Mouse (Mus musculus): ENCODE results near the gene Dera. TPM values are rescaled to one million over a fixed set of nuclear protein-coding genes. Genes with fewer than 3 reads are reported as not detected.

Dera gene
- total RNA-seq, 2 experiments from 2014 or later = 6.5 to 7.8 TPM

GRCm38 (mm10) chr6:137756310-137756709 is 2.0 kb downstream of the Dera start:
- no peak for DNase-seq (ENCODE audit: low spot score)

GRCm38 (mm10) chr6:137757891-137758290 is 3.5 kb downstream of the Dera start:
- DNase-seq (ENCODE audit: low spot score) = no peak

DNA sequence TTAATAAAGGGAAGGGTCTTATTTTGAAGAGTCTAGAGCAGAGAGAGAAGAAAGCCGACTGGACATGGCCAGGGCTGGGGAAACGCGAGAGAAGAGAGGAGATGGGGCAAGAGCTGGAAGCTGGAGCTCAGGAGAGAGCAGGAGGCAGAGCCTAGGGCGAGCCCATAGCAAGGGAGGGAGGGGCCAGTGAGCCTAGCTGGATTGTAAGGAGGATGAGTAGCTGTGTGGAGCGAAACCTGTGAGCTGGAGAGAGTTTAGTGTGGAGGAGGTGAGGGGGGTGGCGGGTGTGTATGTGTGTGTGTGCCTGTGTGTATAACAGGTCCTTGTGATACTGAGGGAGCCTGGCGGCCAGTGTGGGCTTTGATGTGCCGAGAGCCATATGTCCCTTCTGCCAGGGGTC is 5.3 kb downstream of the Dera start:
- no peak for DNase-seq (ENCODE audit: low spot score)

GRCm38 (mm10) chr6:137760966-137761365 is 6.6 kb downstream of the Dera start:
- DNase-seq (ENCODE audit: low spot score) = no peak

DNA sequence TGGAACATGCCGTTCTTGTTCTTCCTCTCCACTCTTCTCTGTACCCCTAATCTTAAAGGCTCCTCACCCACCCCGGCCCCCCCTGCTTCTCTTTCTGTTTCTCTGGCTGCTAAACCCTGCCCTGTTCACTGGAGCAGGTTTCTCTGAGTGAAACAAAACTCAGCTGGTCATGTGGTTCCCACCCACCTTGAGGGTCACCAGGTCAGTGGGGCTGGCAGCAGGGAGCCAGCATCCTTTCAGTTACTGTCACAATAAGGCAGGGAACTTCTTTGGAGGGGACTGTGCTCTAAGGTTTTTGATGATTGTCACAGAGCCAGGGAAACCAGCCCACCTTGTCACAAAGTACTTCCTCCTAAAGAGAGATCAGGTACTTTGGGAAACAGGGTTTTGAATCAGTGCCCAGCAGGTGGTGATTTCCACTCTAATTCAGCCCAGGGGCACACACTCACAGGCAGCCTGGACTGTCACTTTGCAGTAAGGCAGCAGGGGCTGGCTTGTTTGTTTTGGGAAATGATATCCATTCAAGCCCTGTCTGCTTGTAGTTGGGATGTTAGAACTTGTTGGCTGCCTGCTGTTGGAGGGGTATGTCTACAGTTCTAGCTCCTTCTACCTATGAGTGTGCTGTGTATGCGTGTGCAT is 10.3 kb downstream of the Dera start:
- DNase-seq (ENCODE audit: low spot score) = no peak

- no peak for DNase-seq (ENCODE audit: low spot score)
Measured at GRCm38 (mm10) chr6:137766177-137766576, 11.8 kb downstream of the Dera start.

DNA sequence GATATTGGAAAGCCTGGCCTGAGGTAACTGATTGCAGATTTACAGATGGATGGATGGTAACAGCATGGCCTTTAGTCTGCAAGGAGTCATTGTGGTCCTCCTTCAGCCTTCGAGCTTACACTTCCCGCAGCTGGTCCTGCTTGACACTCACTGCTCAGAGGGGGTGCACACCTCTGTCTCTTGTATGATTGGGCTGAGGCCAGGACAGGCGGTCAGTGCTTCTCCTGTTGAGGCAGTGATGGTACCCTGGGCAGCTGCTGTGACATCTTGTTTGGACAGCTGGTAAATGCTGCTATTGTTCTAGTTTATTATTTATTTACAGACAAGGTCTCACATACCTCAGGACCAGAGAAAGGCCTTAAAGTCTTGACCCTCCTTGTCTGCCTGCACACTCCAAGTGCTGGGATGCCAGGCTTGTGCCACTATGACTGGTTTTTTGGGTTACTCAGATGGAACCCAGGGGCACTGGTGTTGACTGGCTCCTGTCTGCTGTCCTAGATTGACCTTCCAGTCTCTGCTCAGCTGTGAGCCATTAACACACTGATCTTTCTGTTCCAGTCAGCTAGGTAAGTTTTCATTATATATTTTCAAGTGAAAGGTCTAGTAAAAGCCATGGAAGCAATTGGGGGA is 17.4 kb downstream of the Dera start:
- DNase-seq (ENCODE audit: low spot score) = no peak

- no peak for DNase-seq (ENCODE audit: low spot score)
Measured at GRCm38 (mm10) chr6:137772918-137773636, 18.7 kb downstream of the Dera start.

GRCm38 (mm10) chr6:137773637-137774028 is 19.3 kb downstream of the Dera start:
- no peak for DNase-seq (ENCODE audit: low spot score)

- no peak for DNase-seq (ENCODE audit: low spot score)
Measured at GRCm38 (mm10) chr6:137774166-137774565, 19.8 kb downstream of the Dera start.

- DNase-seq (ENCODE audit: low spot score) = no peak
Measured at GRCm38 (mm10) chr6:137775159-137775558, 20.8 kb downstream of the Dera start.

DNA sequence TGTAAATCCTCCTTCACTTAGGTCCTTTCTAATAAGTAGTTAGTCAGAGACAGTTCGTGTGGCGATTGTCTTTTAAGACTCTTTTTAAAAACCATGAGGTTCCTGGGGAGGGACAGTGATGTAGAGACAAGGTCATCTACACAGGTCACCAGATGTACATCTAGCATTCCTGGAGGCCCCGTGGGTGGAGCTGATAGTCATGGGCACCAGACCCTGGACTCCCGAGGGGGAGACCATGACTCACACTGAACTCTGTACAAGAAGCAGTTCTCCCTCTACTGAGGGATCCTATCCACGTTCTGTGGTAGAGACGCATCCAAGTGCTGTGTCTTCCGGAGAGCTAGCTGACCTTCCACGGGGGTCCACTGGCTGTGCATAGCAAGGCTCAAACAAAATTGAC is 22.6 kb downstream of the Dera start:
- DNase-seq (ENCODE audit: low spot score) = no peak

DNA sequence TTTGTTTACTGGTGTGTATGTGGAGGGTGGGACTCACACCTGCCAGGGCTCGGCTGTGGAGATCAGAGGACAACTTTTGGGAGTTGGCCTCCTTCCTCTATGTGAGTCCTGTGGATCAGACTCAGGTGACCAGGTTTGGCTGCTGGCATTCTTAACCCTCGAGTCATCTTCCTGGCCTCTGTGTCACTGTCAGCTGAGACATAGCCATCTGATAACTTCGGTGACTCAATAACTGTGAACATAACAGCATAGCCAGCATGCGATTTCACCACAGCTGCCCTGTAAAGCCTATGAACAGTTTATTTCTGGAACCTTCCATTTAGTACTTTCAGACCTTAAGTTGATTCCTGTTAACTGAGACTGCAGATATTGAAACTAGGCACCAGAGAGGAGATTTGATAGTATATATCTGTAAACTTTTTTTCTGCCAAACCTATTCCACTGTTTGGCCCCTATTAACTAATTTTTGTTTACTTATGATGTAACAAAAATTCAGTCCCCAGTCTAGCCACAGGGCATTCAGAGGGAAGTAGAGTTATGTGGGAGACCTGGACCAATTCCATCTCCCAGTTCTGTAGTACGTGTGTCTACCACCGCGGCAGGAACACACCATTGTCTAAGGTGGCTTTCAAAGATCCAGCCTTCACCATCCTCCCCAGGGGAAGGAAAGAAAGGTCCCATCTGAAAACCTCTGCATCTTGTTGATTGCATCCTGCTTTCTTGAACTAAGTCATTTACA is 29.7 kb downstream of the Dera start:
- DNase-seq (ENCODE audit: low spot score) = no peak

DNA sequence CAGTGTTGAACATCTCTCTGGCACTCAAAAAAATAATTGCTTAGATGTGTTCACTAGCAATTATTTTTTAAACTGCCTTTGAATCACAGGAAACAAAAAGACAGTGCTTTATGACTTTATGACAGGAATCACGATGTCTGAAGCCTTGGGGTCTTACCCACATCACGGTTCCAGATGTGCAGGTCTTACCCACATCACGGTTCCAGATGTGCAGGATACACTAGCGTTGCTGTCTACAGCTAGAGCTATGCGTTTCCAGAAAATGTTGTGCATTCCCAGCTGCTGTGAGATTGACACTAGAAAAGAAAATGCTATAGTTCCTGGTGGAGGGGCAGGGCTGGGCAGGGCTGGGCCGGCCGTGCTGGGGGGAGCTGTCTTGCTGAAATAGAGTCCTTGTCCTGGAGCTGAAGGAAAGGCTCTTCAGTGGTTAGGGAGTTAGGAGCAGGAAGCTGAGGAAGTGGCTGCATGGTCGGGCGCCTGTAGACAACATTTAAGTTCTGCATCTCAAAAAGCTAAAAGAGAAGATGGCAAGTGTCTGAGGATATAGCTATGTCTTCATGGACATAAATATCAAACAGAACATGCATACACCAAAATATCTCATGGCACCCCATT is 34.7 kb downstream of the Dera start:
- no peak for DNase-seq (ENCODE audit: low spot score)

DNA sequence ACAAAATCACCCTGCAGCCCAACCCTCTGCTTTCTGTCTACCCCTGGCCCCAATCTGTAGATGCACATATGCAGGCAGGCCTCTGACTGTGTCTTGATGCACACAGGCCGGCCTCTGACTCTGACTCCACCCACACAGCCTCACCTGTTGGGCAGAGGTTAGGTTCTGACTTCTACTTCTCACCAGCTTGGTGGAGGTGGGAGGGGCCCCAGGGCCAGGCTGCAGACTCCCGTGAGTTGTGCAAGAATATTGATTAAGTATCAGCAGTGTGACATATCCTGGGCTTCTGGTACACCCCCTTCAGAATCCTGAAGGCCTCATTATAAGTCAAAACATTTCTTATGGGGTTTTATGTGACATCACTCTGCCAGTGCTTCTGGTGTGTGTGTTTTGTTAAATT is 35.3 kb downstream of the Dera start:
- no peak for DNase-seq (ENCODE audit: low spot score)

- DNase-seq (ENCODE audit: low spot score) = no peak
Measured at GRCm38 (mm10) chr6:137795494-137795893, 41.1 kb downstream of the Dera start.

DNA sequence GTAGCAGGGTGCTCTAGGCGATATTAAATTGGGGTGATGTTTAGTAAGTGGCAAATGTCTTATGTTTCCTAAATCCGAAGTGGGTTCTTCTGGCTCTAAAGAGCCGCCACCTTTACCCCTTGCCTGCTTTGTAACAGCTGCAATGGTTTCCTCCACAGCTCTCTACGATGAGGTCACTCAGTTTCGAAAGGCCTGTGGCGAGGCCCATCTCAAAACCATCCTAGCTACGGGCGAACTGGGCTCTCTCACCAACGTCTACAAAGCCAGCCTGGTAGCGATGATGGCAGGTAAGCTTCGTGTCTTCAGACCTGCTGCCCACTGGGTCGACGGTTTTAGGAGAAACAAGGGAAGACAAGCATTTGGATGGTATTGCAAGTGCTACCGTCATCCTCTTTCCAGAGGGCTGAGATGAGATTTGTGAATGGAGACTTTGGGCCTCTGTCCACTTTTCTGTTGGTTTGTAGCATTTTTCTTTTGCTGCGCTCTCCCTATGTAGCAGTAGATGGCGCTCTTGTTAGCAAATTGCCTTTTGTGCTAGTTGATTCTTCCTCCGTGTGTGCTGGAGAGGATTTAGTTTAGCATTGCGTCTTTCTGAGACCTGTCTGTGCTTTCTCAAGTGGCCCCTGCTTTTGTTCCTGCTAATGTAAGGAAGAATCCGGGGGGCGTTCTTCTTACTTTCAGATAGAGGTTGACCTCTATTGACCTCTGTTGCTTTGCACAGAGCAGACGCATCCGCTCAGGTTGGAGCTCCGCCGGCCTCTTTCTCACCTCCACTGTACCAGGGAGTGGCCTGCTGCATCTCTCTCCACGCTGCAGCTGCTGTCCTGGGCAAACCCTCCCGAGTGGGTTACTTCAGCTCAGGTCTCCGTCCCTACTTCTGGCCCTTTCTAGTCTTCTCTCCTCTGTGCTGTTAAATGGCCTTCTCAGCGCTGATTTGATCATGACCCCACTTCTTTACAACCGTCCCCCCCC is 42.5 kb downstream of the Dera start:
- no peak for DNase-seq (ENCODE audit: low spot score)

DNA sequence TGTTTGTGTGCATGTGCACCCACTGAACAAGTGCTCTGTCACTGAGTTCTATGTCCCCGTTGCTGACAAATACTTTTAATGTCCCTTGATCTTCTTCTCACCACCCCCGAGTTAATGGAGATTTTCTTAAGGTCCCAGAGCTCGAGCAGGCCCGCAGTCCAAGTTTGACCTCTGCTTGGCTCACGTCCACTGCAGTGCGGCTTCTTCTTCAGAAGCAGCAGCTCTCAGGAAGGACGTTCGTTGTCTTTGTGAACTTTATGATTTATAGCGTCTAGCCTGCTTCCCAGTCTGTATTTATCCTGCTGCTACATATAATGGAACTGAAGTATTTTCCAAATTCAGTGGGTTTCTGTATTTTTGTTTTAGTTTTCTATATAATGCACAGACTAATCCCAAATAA is 44.9 kb downstream of the Dera start:
- DNase-seq (ENCODE audit: low spot score) = no peak

GRCm38 (mm10) chr6:137803456-137804005 is 49.2 kb downstream of the Dera start:
- DNase-seq (ENCODE audit: low spot score) = no peak

GRCm38 (mm10) chr6:137804121-137804520 is 49.8 kb downstream of the Dera start:
- DNase-seq (ENCODE audit: low spot score) = no peak

All from gastrocnemius, adult 18-20 months (tissue).